1 mouse cellular context compared by ENCODE assay signal in the genomic region with DNA sequence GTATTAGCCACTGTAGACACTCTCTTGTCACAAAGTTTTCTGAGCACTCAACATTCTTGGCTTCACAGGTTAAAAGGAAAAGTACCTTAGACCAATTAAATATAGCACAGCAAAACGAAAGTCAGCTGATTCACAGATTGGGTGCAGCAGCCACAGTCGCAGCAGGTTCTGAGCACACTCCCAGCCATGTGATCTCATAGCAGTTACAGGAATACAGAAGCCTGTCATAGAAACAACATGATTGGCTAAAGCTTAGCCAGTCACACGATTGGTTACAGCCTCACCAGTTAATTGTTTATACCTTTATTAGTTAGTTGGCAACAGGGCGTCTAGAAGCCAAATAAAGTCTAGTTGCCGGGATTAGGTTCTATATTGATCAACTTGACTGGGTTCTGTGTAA.
A peak's percentile ranks its signal among the peaks of the same experiment; 100 is the strongest.
TF ChIP-seq lines count a peak whose summit lies in the region.

No protein-coding gene starts in this region.

TF ChIP-seq in CH12.LX, 34 proteins besides CTCF, POLR2A, EP300 and RAD21 (continued from another document):
- TF ChIP-seq CHD1 (IDR thresholded peaks at IDR 0.05; ENCODE audit: low read depth, low read length) (no peak), MEF2A (IDR thresholded peaks at IDR 0.05; ENCODE audit: borderline replicate concordance, low read depth, low read length) (no peak), UBTF (IDR thresholded peaks at IDR 0.05; ENCODE audit: low read depth, low read length) (no peak), MAFK (IDR thresholded peaks at IDR 0.05; ENCODE audit: insufficient replicate concordance, low read length) (no peak), HCFC1 (IDR thresholded peaks at IDR 0.05; ENCODE audit: low read depth, low read length) (no peak), MAX (IDR thresholded peaks at IDR 0.05; ENCODE audit: low read length) (0 out of 2 replicates have a peak, but pooled peaks have one; percentile 35), MAZ (IDR thresholded peaks at IDR 0.05; ENCODE audit: low read depth, low read length) (no peak), SMC3 (IDR thresholded peaks at IDR 0.05; ENCODE audit: low read depth, low read length) (no peak)
TF ChIP-seq in CH12.LX: peak in this region for 5.
